10 mouse cellular contexts compared by ENCODE assay signal in genomic region chr3:108466425-108466824, GRCm38 (mm10). TPM values are rescaled to one million over a fixed set of nuclear protein-coding genes. Genes with fewer than 3 reads are reported as not detected.
A peak's percentile ranks its signal among the peaks of the same experiment; 100 is the strongest.
DNase-seq lines count a peak whose midpoint lies in the region; ATAC-seq and TF ChIP-seq lines count a peak whose summit lies in the region.
"Had no signal": no experiment of that assay in that cellular context is flagged by ENCODE, and none has a peak within 500 bp of the region (broad histone marks: within the 10 kb centered on the region; RNA-seq: fewer than 3 reads in every experiment).

No protein-coding gene starts in this region.

- no peaks in the 10 kb centered on the region for H3K4me1 ChIP-seq in heart, adult 2 months (ENCODE audit: control insufficient read depth, insufficient read depth, low read length)
- no peaks in the 10 kb centered on the region for H3K4me1 ChIP-seq in lung, postnatal 0 days (ENCODE audit: insufficient read depth, low read depth, low read length)
- no peaks in the 10 kb centered on the region for H3K4me1 ChIP-seq in testis, adult 2 months (ENCODE audit: control insufficient read depth, insufficient read depth, low read length)
- 0 out of 2 replicates have a peak, but pooled peaks cover 2% of the 10 kb centered on the region for H3K4me1 ChIP-seq in hindbrain, embryonic 12.5 days
- H3K4me1 ChIP-seq: embryonic facial prominence, embryonic 15.5 days; limb, embryonic 13.5 days had no signal

- no peak for TF ChIP-seq POLR2A in heart, adult 2 months (IDR thresholded peaks at IDR 0.05; ENCODE audit: insufficient read depth, low read depth, low read length)
- TF ChIP-seq POLR2A in testis, adult 2 months (IDR thresholded peaks at IDR 0.05; ENCODE audit: control insufficient read depth, low read depth, low read length) = no peak

- peak; percentile 13 to 45 for DNase-seq in heart, adult 2 months
- DNase-seq in heart, adult 8-10 months (ENCODE audit: low spot score) = no peak
- DNase-seq in CD8-positive naive resting alpha-beta T cell, adult 2 months (ENCODE audit: low read depth in 2 of 2, low spot score in 2 of 2) = peak; percentile 39 to 53
- DNase-seq in adrenal gland, postnatal 25 days = peak; percentile 59
- DNase-seq in induced T-regulatory cell, adult 2 months (ENCODE audit: low read depth) = peak; percentile 78
- DNase-seq in lung, postnatal 0 days (ENCODE audit: low spot score) = peak; percentile 35

- H3K27ac ChIP-seq in heart, adult 2 months = no peak overlapping the region
- H3K27ac ChIP-seq in lung, postnatal 0 days (ENCODE audit: low read length) = no peak overlapping the region
- no peak overlapping the region for H3K27ac ChIP-seq in testis, adult 2 months (ENCODE audit: control insufficient read depth, insufficient read depth, low read depth, low read length)
- H3K27ac ChIP-seq in hindbrain, embryonic 12.5 days = no peak overlapping the region
- H3K27ac ChIP-seq: embryonic facial prominence, embryonic 15.5 days; limb, embryonic 13.5 days had no signal

- no peak overlapping the region for H3K4me3 ChIP-seq in heart, adult 2 months
- H3K4me3 ChIP-seq in lung, postnatal 0 days (ENCODE audit: low read depth, low read length) = no peak overlapping the region
- H3K4me3 ChIP-seq in testis, adult 2 months (ENCODE audit: control insufficient read depth, low read depth, low read length) = no peak overlapping the region
- no peak overlapping the region for H3K4me3 ChIP-seq in hindbrain, embryonic 12.5 days
- H3K4me3 ChIP-seq: embryonic facial prominence, embryonic 15.5 days; limb, embryonic 13.5 days had no signal

- no peaks in the 10 kb centered on the region for H3K79me2 ChIP-seq in heart, adult 2 months (replicated peaks; ENCODE audit: control insufficient read depth, insufficient read depth, low read length)

- H3K27me3 ChIP-seq in heart, adult 2 months (ENCODE audit: control insufficient read depth, insufficient read depth, low read length) = no peaks in the 10 kb centered on the region
- H3K27me3 ChIP-seq in lung, postnatal 0 days (replicated peaks; ENCODE audit: insufficient read depth, low read length) = no peaks in the 10 kb centered on the region
- no peaks in the 10 kb centered on the region for H3K27me3 ChIP-seq in testis, adult 2 months (ENCODE audit: control insufficient read depth, insufficient read depth, low read length)
- H3K27me3 ChIP-seq in hindbrain, embryonic 12.5 days = no peaks in the 10 kb centered on the region
- H3K27me3 ChIP-seq: embryonic facial prominence, embryonic 15.5 days; limb, embryonic 13.5 days had no signal

- no peak overlapping the region for H3K4me2 ChIP-seq in lung, postnatal 0 days (replicated peaks; ENCODE audit: low read depth, low read length)
- no peak overlapping the region for H3K4me2 ChIP-seq in hindbrain, embryonic 12.5 days (replicated peaks)
- H3K4me2 ChIP-seq: embryonic facial prominence, embryonic 15.5 days; limb, embryonic 13.5 days had no signal

- no peaks in the 10 kb centered on the region for H3K36me3 ChIP-seq in heart, adult 2 months (ENCODE audit: control insufficient read depth, insufficient read depth, low read length)
- no peaks in the 10 kb centered on the region for H3K36me3 ChIP-seq in lung, postnatal 0 days (ENCODE audit: insufficient read depth, low read length)
- no peaks in the 10 kb centered on the region; the same call in 1 of the 2 replicates for H3K36me3 ChIP-seq in testis, adult 2 months (ENCODE audit: control insufficient read depth, insufficient read depth, low read length)
- H3K36me3 ChIP-seq in hindbrain, embryonic 12.5 days = no peaks in the 10 kb centered on the region
- H3K36me3 ChIP-seq: embryonic facial prominence, embryonic 15.5 days; limb, embryonic 13.5 days had no signal

- peak; percentile 72 for TF ChIP-seq CTCF in heart, adult 2 months (IDR thresholded peaks at IDR 0.05)
- TF ChIP-seq CTCF in lung, postnatal 0 days (IDR thresholded peaks at IDR 0.05) = peak; percentile 79
- peak; percentile 64; the same call in 1 of the 2 replicates for TF ChIP-seq CTCF in testis, adult 2 months (IDR thresholded peaks at IDR 0.05; ENCODE audit: control insufficient read depth, insufficient read depth, insufficient replicate concordance, low read depth, low read length)

- TF ChIP-seq EP300 in heart, adult 2 months (IDR thresholded peaks at IDR 0.05; ENCODE audit: insufficient read depth, low read depth, low read length) = no peak
- TF ChIP-seq EP300 in lung, postnatal 0 days (IDR thresholded peaks at IDR 0.05) = no peak

- 79% methylated on average over 6 of the region's 6 CpGs for WGBS in heart, adult 2 months
- 69% methylated on average over 6 of the region's 6 CpGs for WGBS in lung, postnatal 0 days
- WGBS in hindbrain, embryonic 12.5 days = 87% methylated on average over 6 of the region's 6 CpGs

- ATAC-seq in lung, postnatal 0 days = no peak
- ATAC-seq in hindbrain, embryonic 12.5 days (ENCODE audit: low FRiP score) = no peak

- H3K9ac ChIP-seq in heart, adult 2 months (ENCODE audit: low read depth, low read length) = no peak overlapping the region
- no peak overlapping the region for H3K9ac ChIP-seq in lung, postnatal 0 days (replicated peaks; ENCODE audit: low read depth)
- no peak overlapping the region for H3K9ac ChIP-seq in hindbrain, embryonic 12.5 days
- H3K9ac ChIP-seq: embryonic facial prominence, embryonic 15.5 days; limb, embryonic 13.5 days had no signal

- no peaks in the 10 kb centered on the region for H3K9me3 ChIP-seq in lung, postnatal 0 days (ENCODE audit: low read length)
- H3K9me3 ChIP-seq in hindbrain, embryonic 12.5 days (replicated peaks) = no peaks in the 10 kb centered on the region
- H3K9me3 ChIP-seq: embryonic facial prominence, embryonic 15.5 days; limb, embryonic 13.5 days had no signal

- intact Hi-C loops in heart, adult 2 months (cut with DNase I) = no loop called here

RNA-seq across cellular contexts. Expression of gene Sars, which starts 21.4 kb away (rescaled TPM):
- 10 to 100 TPM; 69.4 to 83.4 TPM for total RNA-seq in heart, adult 2 months (2021)
- polyA plus RNA-seq in heart, adult 2 months (2012; rRNA removed) = 24.1 and 34.4 TPM in 2 replicates
- total RNA-seq in heart, adult 8-10 months (2022) = 10 to 100 TPM; 76.6 to 83.9 (median 80.0) TPM
- total RNA-seq in adrenal gland, postnatal 25 days (2021) = 170 and 185 TPM in 2 replicates
- polyA plus RNA-seq in lung, postnatal 0 days (2015; fragmentation: Nextera tagmentation; extraction: Ambion mirVana) = 81.0 and 81.3 TPM in 2 replicates
- 13.0 and 14.4 TPM in 2 replicates for polyA plus RNA-seq in testis, adult 2 months (2012; rRNA removed)
- 186 and 188 TPM in 2 replicates for polyA plus RNA-seq in hindbrain, embryonic 12.5 days (2016; fragmentation: Nextera tagmentation; extraction: Ambion mirVana)

RNA-seq across cellular contexts. Expression of gene Celsr2, which starts 51.1 kb away (rescaled TPM):
- 1 to 10 TPM; 6.4 to 7.2 TPM for total RNA-seq in heart, adult 2 months (2021)
- polyA plus RNA-seq in heart, adult 2 months (2012; rRNA removed) = 5.2 and 5.4 TPM in 2 replicates
- 10 to 100 TPM in 2 of 4 experiments, 1 to 10 TPM in 2; 7.4 to 10.9 (median 9.0) TPM for total RNA-seq in heart, adult 8-10 months (2022)
- total RNA-seq in adrenal gland, postnatal 25 days (2021) = 6.4 and 7.5 TPM in 2 replicates
- 3.4 and 3.8 TPM in 2 replicates for polyA plus RNA-seq in lung, postnatal 0 days (2015; fragmentation: Nextera tagmentation; extraction: Ambion mirVana)
- polyA plus RNA-seq in testis, adult 2 months (2012; rRNA removed) = 17.0 and 17.7 TPM in 2 replicates
- 63.3 and 75.2 TPM in 2 replicates for polyA plus RNA-seq in hindbrain, embryonic 12.5 days (2016; fragmentation: Nextera tagmentation; extraction: Ambion mirVana)
